Mouse (Mus musculus) spleen, adult 2 months (tissue): ENCODE results near the gene Naxe. TPM values are rescaled to one million over a fixed set of nuclear protein-coding genes. Genes with fewer than 3 reads are reported as not detected.
A peak's percentile ranks its signal among the peaks of the same experiment; 100 is the strongest.

Experiments
- DNase-seq, 2 experiments: peaks; one replicate each; pipeline versions ENCODE4 v3.0.0 to v3.0.0-alpha.2; 2012 to 2021; ENCODE audit warnings: low spot score in 2 of 2, low read depth in 1 of 2
- H3K27ac ChIP-seq: fragments of 200-500 bp; 2 replicates; pipeline ENCODE4 v1.5.1; 2012; ENCODE audit warnings: low read length, inconsistent platforms; ENCODE audit not compliant: insufficient read depth
- H3K27me3 ChIP-seq: fragments of 200-500 bp; 2 replicates; pipeline ENCODE4 v1.6.1; 2012; ENCODE audit warnings: mild to moderate bottlenecking, moderate library complexity, low read length, inconsistent platforms; ENCODE audit not compliant: control insufficient read depth, insufficient read depth
- H3K36me3 ChIP-seq: fragments of 200-500 bp; 2 replicates; pipeline ENCODE4 v1.6.1; 2012; ENCODE audit warnings: mild to moderate bottlenecking, low read length, inconsistent platforms; ENCODE audit not compliant: control insufficient read depth, insufficient read depth
- H3K4me1 ChIP-seq: fragments of 200-500 bp; 2 replicates; pipeline ENCODE4 v1.6.1; 2011; ENCODE audit warnings: inconsistent platforms; ENCODE audit not compliant: control insufficient read depth, insufficient read depth, insufficient read length
- H3K4me3 ChIP-seq: fragments of 200-500 bp; 2 replicates; pipeline ENCODE4 v1.5.1; 2011; ENCODE audit warnings: mild to moderate bottlenecking, inconsistent platforms; ENCODE audit not compliant: insufficient read depth, insufficient read length; ENCODE audit errors: extremely low read depth
- CTCF ChIP-seq: fragments of 200-500 bp; IDR thresholded peaks from 2 replicates; pipeline ENCODE4 v1.5.1; 2011; ENCODE audit warnings: mild to moderate bottlenecking, inconsistent platforms; ENCODE audit not compliant: insufficient read depth, insufficient read length, insufficient replicate concordance; ENCODE audit errors: extremely low read depth
- POLR2A ChIP-seq: fragments of 200-500 bp; IDR thresholded peaks from 2 replicates; pipeline ENCODE4 v1.6.1; 2011; ENCODE audit warnings: low read depth, low read length, inconsistent platforms
- WGBS: fragments of 180-500 bp; shearing (Covaris S2); methylation state at CpG from one replicate; pipeline ENCODE4 v1.1.7; 2018; 5-methylcytosine and 5-hydroxymethylcytosine counted together
- polyA plus RNA-seq: library from polyadenylated mRNA; depleted of rRNA; stranded (reverse); fragments of >200 nt; gene quantifications from 2 replicates; pipeline ENCODE4 v1.2.3, GENCODE M21; 2012

The Naxe gene
- polyA plus RNA-seq, 1 experiment = 30.0 TPM

DNA sequence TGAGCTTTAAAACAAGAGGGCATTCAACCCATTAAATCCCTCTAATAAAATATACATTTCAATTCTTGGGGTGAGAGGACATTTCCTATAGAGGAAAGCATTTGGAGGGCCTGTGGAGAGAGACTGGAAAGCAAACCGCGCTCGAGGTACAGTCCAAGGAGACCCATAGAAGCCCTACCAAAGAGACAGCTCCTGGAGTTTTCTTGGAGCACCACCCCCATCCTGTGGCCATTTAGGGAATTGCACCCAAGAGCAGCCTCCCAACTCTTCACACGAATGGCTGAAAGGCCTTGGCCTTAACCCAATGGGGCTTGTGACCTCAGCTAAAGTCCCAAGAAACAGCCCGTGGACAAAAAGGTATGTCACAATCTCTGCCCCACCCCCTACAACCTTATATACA is 13.5 kb upstream of the Naxe start:
- no peak for TF ChIP-seq POLR2A
- TF ChIP-seq CTCF = peak; percentile 90; the same call in 1 of the 2 replicates

DNA sequence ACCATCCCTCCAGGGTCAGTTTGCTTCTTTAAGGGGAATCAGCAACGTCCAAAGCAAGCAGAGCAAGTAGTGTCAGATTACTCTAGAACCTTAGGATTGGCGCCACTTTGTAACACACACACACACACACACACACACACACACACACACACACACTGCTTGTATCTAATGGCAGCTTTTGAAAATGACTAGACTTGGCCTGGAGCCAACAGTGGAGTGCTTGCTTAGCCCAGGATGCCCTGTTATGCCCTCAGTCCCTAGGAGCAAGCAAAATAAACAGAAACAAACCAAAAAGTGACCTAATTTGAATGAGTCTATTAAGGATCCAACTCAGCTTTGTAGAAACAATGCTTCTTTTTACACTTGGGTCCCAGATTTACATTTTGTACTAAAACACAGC is 10.1 kb upstream of the Naxe start:
- no peak overlapping the region for H3K27ac ChIP-seq
- no peak overlapping the region for H3K4me3 ChIP-seq
- 59% methylated on average over 2 of the region's 2 CpGs for WGBS
- DNase-seq = no peak
- no peaks in the 10 kb centered on the region for H3K4me1 ChIP-seq
- H3K36me3 ChIP-seq = no peaks in the 10 kb centered on the region
- no peak for TF ChIP-seq POLR2A
- no peak for TF ChIP-seq CTCF
- no peaks in the 10 kb centered on the region; the same call in 1 of the 2 replicates for H3K27me3 ChIP-seq

More for the DNA sequence above, 13.5 kb upstream of the Naxe start:
- WGBS = 2% methylated on average over 5 of the region's 5 CpGs
- no peaks in the 10 kb centered on the region for H3K4me1 ChIP-seq
- DNase-seq = peak; percentile 51 to 80
- no peak overlapping the region for H3K4me3 ChIP-seq
- no peaks in the 10 kb centered on the region for H3K36me3 ChIP-seq
- H3K27me3 ChIP-seq = no peaks in the 10 kb centered on the region; the same call in 1 of the 2 replicates
- no peak overlapping the region for H3K27ac ChIP-seq

DNA sequence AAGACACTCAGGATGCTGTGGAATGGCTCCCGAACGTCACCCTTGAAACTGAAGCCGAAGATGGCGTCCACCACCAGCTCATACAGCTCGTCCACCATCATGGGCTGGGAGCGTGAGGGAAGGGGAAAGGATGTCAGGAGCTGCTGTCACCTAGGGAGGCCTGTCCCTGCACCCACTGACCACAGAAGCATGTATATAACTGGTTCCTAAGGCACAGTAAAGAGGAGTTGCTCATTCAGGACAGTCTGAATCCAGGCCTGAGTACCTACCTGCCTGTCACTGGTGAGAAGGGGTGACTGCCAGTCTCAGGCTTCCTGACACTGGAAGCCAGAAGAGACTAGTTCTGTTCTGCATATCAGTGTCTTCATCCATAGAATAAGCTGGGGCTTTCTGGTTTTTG is 1.3 kb downstream of the Naxe start:
- no peak for DNase-seq
- TF ChIP-seq POLR2A (no peak), CTCF (no peak)
- Histone ChIP-seq H3K27me3 (no peaks in the 10 kb centered on the region), H3K27ac (no peak overlapping the region), H3K4me1 (peaks cover 3% of the 10 kb centered on the region; the same call in 1 of the 2 replicates), H3K4me3 (no peak overlapping the region), H3K36me3 (peaks cover 6% of the 10 kb centered on the region)
- 92% methylated on average over 6 of the region's 6 CpGs for WGBS

DNA sequence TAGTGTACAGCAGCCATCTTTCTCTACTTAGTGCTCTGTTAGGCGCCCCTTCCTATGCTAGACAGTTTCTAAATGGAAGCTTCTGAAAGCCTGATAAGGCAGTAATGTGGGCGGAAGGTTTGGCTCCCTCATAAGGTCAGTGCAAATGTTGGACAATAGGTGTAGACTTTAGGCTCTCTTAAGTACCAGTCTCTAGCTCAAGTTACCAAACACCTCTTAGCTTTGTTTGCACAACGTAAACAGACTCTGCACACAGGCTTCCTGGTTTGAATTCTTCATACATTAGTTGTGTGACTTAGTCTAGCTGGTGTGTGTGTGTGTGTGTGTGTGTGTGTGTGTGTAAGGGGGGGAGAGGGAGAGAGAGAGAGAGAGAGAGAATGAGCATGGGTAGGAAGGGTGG is 8.8 kb downstream of the Naxe start:
- H3K27me3 ChIP-seq = no peaks in the 10 kb centered on the region
- WGBS = 94% methylated on average over 3 of the region's 3 CpGs
- peaks cover 2% of the 10 kb centered on the region for H3K36me3 ChIP-seq

DNA sequence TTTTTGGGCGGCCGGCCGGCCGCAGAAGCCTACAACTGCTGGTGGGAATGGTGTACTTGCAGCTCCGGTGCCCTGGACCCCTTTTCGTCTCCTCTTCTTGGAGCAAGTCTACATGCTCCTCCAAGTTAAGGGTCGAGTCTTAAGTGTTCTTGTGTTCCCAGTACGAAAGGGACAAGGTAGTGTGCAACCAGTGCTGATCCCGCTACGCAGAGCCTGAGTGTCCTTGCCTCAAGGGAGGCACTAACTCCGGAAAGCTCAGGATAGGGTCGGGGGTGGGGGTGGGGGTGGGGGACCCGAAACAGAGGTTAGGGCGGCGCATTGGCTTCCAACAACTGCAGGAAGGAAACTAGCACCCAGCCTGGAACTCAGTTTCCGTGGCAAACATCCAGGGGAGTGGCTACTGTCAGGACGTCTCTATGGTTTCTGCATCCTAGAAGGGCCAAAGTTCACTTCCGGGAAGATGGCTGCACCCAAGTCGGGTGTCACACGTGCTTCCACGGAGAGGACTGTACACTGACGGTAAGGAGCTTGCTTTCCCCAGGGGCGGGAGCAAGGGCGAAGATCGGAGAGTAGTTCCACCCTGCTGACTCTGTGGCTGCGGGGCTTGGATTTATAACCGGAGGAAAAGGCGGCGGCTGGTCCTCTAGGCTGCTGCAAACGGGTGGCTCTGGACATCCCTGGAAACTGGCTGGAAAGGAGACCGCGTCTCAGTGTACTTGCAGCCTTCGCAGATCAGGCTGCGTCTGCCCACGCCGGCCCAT is 15.5 kb downstream of the Naxe start, which contains the start of gene Gpatch4:
Gene Gpatch4, plus strand, starts transcription at position 448 of the 761 bp plus-strand sequence.
- peak within 1 kb of the TSS; percentile 91 for H3K4me3 ChIP-seq
- H3K27ac ChIP-seq = peak within 1 kb of the TSS; percentile 26; the same call in 1 of the 2 replicates
- TF ChIP-seq POLR2A (peak; percentile 37; the same call in 1 of the 2 replicates), CTCF (no peak)
- H3K36me3 ChIP-seq = no peaks in the 10 kb centered on the region
- 12% methylated on average over 36 of the region's 36 CpGs for WGBS
- H3K4me1 ChIP-seq = no peaks in the 10 kb centered on the region
- peak; percentile 77 to 90 for DNase-seq
- no peaks in the 10 kb centered on the region for H3K27me3 ChIP-seq

More for the DNA sequence above, 8.8 kb downstream of the Naxe start:
- H3K27ac ChIP-seq = no peak overlapping the region
- H3K4me3 ChIP-seq = no peak overlapping the region
- DNase-seq = no peak
- H3K4me1 ChIP-seq = no peaks in the 10 kb centered on the region
- no peak for TF ChIP-seq POLR2A
- TF ChIP-seq CTCF = no peak

DNA sequence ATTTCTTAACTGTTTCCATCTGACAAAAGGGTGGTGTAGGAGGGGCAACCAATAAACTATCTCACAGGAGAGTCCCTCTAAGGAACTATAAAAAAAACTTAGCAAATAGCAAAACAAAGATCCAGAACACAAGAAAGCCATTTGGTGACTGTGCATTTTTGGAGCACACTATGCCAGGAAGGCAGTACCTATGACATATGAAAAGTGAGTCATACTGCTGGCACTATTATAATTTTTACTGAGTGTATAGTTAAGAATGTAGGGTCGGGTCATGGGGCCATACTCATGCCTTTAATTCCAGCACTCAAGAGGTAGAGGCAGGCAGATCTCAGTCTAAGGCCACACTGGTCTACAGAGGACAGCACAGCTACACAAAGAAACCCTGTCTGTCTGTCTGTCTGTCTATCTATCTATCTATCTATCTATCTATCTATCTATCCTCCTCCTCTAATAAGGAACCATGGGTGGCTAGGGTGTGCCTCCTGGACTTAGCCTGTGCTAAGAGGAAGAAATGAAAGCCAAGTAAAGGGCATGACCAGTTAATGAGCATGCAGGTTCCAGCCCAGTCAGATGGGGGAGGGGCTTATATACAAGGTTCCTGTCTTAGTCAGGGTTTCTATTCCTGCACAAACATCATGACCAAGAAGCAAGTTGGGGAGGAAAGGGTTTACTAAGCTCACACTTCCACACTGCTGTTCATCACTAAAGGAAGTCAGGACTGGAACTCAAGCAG is 22.6 kb downstream of the Naxe start:
- H3K27me3 ChIP-seq = peaks cover 4% of the 10 kb centered on the region; the same call in 1 of the 2 replicates
- H3K4me3 ChIP-seq = no peak overlapping the region
- TF ChIP-seq CTCF (no peak), POLR2A (no peak)
- no peak for DNase-seq
- no peaks in the 10 kb centered on the region for H3K36me3 ChIP-seq
- no peak overlapping the region for H3K27ac ChIP-seq
- 42% methylated on average over 1 of the region's 1 CpGs for WGBS
- no peaks in the 10 kb centered on the region for H3K4me1 ChIP-seq

DNA sequence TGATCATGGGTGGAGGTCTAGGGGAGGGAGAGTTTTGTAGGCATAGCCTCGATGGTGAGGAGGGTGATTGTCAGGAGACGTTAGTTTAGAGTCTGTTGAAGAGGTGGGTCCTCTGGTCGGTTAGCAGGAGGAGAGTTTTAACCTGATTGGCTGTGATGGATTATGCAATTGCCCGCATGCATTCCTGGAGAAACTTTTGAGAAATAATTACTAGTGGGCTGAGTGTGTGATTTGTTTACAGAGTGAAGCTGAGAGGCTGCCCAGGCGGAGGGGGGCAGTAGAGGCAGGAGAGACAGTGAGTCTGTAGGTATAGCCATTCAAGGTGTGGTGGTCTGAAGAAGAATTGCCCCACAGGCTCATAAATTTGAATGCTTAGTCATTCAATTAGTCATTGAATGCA is 24.8 kb downstream of the Naxe start:
- H3K4me3 ChIP-seq = no peak overlapping the region
- no peaks in the 10 kb centered on the region for H3K4me1 ChIP-seq
- H3K27me3 ChIP-seq = peaks cover 6% of the 10 kb centered on the region
- 81% methylated on average over 5 of the region's 5 CpGs for WGBS
- no peaks in the 10 kb centered on the region for H3K36me3 ChIP-seq
- H3K27ac ChIP-seq = no peak overlapping the region
- no peak for DNase-seq
- no peak for TF ChIP-seq CTCF
- no peak for TF ChIP-seq POLR2A
